Mouse (Mus musculus) MEL (cell line): ENCODE results near the gene Pnkp. TPM values are rescaled to one million over a fixed set of nuclear protein-coding genes. Genes with fewer than 3 reads are reported as not detected.

Experiments used
- DNase-seq: peaks from one replicate; pipeline ENCODE4 v3.0.0; 2011; ENCODE audit warnings: low read depth, low spot score
- H3K27ac ChIP-seq: 2 replicates; pipeline ENCODE4 v1.5.1; 2012; ENCODE audit warnings: low read depth, mild to moderate bottlenecking, control low read depth, low read length, moderate library complexity; ENCODE audit not compliant: control insufficient read depth
- H3K27me3 ChIP-seq, 2 experiments: fragments of 150-350 bp in 1 of 2; sonication (generic) in 1 of 2; 2 replicates each; pipeline ENCODE4 v1.6.1; 2012; ENCODE audit warnings: low read length in 2 of 2, mild to moderate bottlenecking in 2 of 2, improper control_type of control experiment in 1 of 2, moderate library complexity in 1 of 2; ENCODE audit not compliant: insufficient read depth in 2 of 2, control insufficient read depth in 1 of 2
- H3K36me3 ChIP-seq, 2 experiments: 2 replicates each; pipeline ENCODE4 v1.6.1; 2012 to 2014; ENCODE audit warnings: low read length in 2 of 2, improper control_type of control experiment in 1 of 2, inconsistent platforms in 1 of 2, mild to moderate bottlenecking in 1 of 2; ENCODE audit not compliant: insufficient read depth in 2 of 2, control insufficient read depth in 1 of 2
- H3K4me1 ChIP-seq, 2 experiments: fragments of 150-350 bp in 1 of 2; sonication (generic) in 1 of 2; 2 replicates each; pipeline ENCODE4 v1.6.1; 2012; ENCODE audit warnings: low read length in 2 of 2, improper control_type of control experiment in 1 of 2, mild to moderate bottlenecking in 1 of 2; ENCODE audit not compliant: insufficient read depth in 2 of 2, control insufficient read depth in 1 of 2
- H3K4me3 ChIP-seq, 2 experiments: fragments of 150-350 bp in 1 of 2; sonication (generic) in 1 of 2; 2 replicates each; pipeline ENCODE4 v1.5.1; 2012; ENCODE audit warnings: low read depth in 2 of 2, low read length in 2 of 2, mild to moderate bottlenecking in 2 of 2, moderate library complexity in 2 of 2, control low read depth in 1 of 2, improper control_type of control experiment in 1 of 2; ENCODE audit not compliant: control insufficient read depth in 1 of 2, insufficient read depth in 1 of 2
- H3K79me2 ChIP-seq: 2 replicates; pipeline ENCODE4 v1.6.1; 2012; ENCODE audit warnings: mild to moderate bottlenecking, low read length, moderate library complexity; ENCODE audit not compliant: control insufficient read depth, poor library complexity, insufficient read depth
- H3K9ac ChIP-seq: 2 replicates; pipeline ENCODE4 v1.6.1; 2012; ENCODE audit warnings: low read depth, mild to moderate bottlenecking, control low read depth, low read length, moderate library complexity; ENCODE audit not compliant: control insufficient read depth, poor library complexity, severe bottlenecking
- H3K9me3 ChIP-seq: fragments of 150-350 bp; sonication (generic); replicated peaks from 2 replicates; pipeline ENCODE4 v1.6.1; 2012; ENCODE audit warnings: mild to moderate bottlenecking, low read length, improper control_type of control experiment, moderate library complexity; ENCODE audit not compliant: insufficient read depth
- CHD1 ChIP-seq: IDR thresholded peaks from 2 replicates; pipeline ENCODE4 v1.6.1; 2012; ENCODE audit warnings: low read depth, mild to moderate bottlenecking, inconsistent platforms, low read length, improper control_type of control experiment
- CHD2 ChIP-seq: IDR thresholded peaks from 2 replicates; pipeline ENCODE4 v1.6.1; 2011; ENCODE audit warnings: low read length, improper control_type of control experiment
- E2F4 ChIP-seq: IDR thresholded peaks from 2 replicates; pipeline ENCODE4 v1.6.1; 2011; ENCODE audit warnings: low read depth, low read length, improper control_type of control experiment, borderline replicate concordance
- ELF1 ChIP-seq: IDR thresholded peaks from 2 replicates; pipeline ENCODE4 v1.6.1; 2014; ENCODE audit warnings: low read depth, mild to moderate bottlenecking, inconsistent platforms, low read length, improper control_type of control experiment, moderate library complexity
- EP300 ChIP-seq, 2 experiments: IDR thresholded peaks; 2 replicates each; pipeline ENCODE4 v1.6.1; 2011; ENCODE audit warnings: improper control_type of control experiment in 2 of 2, low read length in 2 of 2, low read depth in 1 of 2, mild to moderate bottlenecking in 1 of 2
- ETS1 ChIP-seq: IDR thresholded peaks from 2 replicates; pipeline ENCODE4 v1.6.1; 2012; ENCODE audit warnings: low read depth, mild to moderate bottlenecking, inconsistent platforms, low read length, improper control_type of control experiment, moderate library complexity
- MAFK ChIP-seq: IDR thresholded peaks from 2 replicates; pipeline ENCODE4 v1.6.1; 2011; ENCODE audit warnings: low read depth, mild to moderate bottlenecking, low read length, improper control_type of control experiment, borderline replicate concordance
- MAX ChIP-seq: IDR thresholded peaks from 2 replicates; pipeline ENCODE4 v1.6.1; 2011; ENCODE audit warnings: low read length, improper control_type of control experiment
- MAZ ChIP-seq: IDR thresholded peaks from 2 replicates; pipeline ENCODE4 v1.6.1; 2012; ENCODE audit warnings: low read depth, mild to moderate bottlenecking, inconsistent platforms, low read length, improper control_type of control experiment
- MEF2A ChIP-seq: IDR thresholded peaks from 2 replicates; pipeline ENCODE4 v1.6.1; 2014; ENCODE audit warnings: low read depth, mild to moderate bottlenecking, inconsistent platforms, low read length, improper control_type of control experiment; ENCODE audit not compliant: poor library complexity, insufficient replicate concordance, severe bottlenecking; ENCODE audit errors: extremely low read depth
- MXI1 ChIP-seq: IDR thresholded peaks from 2 replicates; pipeline ENCODE4 v1.6.1; 2011; ENCODE audit warnings: mild to moderate bottlenecking, low read depth, low read length, improper control_type of control experiment
- MYC ChIP-seq: IDR thresholded peaks from 2 replicates; pipeline ENCODE4 v1.6.1; 2011; ENCODE audit warnings: low read depth, mild to moderate bottlenecking, low read length, improper control_type of control experiment, moderate library complexity
- NELFE ChIP-seq: IDR thresholded peaks from 2 replicates; pipeline ENCODE4 v1.6.1; 2011; ENCODE audit warnings: low read depth, low read length, improper control_type of control experiment
- POLR2AphosphoS2 ChIP-seq: IDR thresholded peaks from 2 replicates; pipeline ENCODE4 v1.6.1; 2011; ENCODE audit warnings: low read length, improper control_type of control experiment
- SIN3A ChIP-seq: IDR thresholded peaks from 2 replicates; pipeline ENCODE4 v1.6.1; 2012; ENCODE audit warnings: low read length, improper control_type of control experiment, inconsistent platforms
- SMC3 ChIP-seq: IDR thresholded peaks from 2 replicates; pipeline ENCODE4 v1.6.1; 2011; ENCODE audit warnings: low read depth, low read length, improper control_type of control experiment
- TAL1 ChIP-seq: IDR thresholded peaks from 2 replicates; pipeline ENCODE4 v1.6.1; 2012; ENCODE audit warnings: mild to moderate bottlenecking, inconsistent platforms, low read length, moderate library complexity, mixed read lengths
- TBP ChIP-seq: IDR thresholded peaks from 2 replicates; pipeline ENCODE4 v1.8.0; 2011; ENCODE audit warnings: low read depth, low read length, improper control_type of control experiment
- TCF12 ChIP-seq: IDR thresholded peaks from 2 replicates; pipeline ENCODE4 v1.6.1; 2014; ENCODE audit warnings: low read depth, mild to moderate bottlenecking, inconsistent platforms, low read length, improper control_type of control experiment, moderate library complexity
- UBTF ChIP-seq: IDR thresholded peaks from 2 replicates; pipeline ENCODE4 v1.6.1; 2012; ENCODE audit warnings: low read depth, mild to moderate bottlenecking, inconsistent platforms, low read length, improper control_type of control experiment, moderate library complexity, borderline replicate concordance; ENCODE audit not compliant: insufficient read depth
- USF1 ChIP-seq: IDR thresholded peaks from 2 replicates; pipeline ENCODE4 v1.6.1; 2014; ENCODE audit warnings: low read depth, mild to moderate bottlenecking, inconsistent platforms, low read length, improper control_type of control experiment, moderate library complexity
- USF2 ChIP-seq, 2 experiments: IDR thresholded peaks; 2 replicates each; pipeline ENCODE4 v1.6.1; 2011 to 2012; ENCODE audit warnings: improper control_type of control experiment in 2 of 2, low read length in 2 of 2, borderline replicate concordance in 1 of 2, inconsistent platforms in 1 of 2, low read depth in 1 of 2, mild to moderate bottlenecking in 1 of 2; ENCODE audit not compliant: insufficient read depth in 1 of 2
- ZC3H11A ChIP-seq: IDR thresholded peaks from 2 replicates; pipeline ENCODE4 v1.6.1; 2012; ENCODE audit warnings: low read depth, mild to moderate bottlenecking, inconsistent platforms, low read length, improper control_type of control experiment
- ZKSCAN1 ChIP-seq: IDR thresholded peaks from 2 replicates; pipeline ENCODE4 v1.6.1; 2012; ENCODE audit warnings: low read depth, mild to moderate bottlenecking, inconsistent platforms, low read length, improper control_type of control experiment, moderate library complexity
- ZMIZ1 ChIP-seq: IDR thresholded peaks from 2 replicates; pipeline ENCODE4 v1.6.1; 2012; ENCODE audit warnings: low read depth, mild to moderate bottlenecking, inconsistent platforms, low read length, improper control_type of control experiment, moderate library complexity
- ZNF384 ChIP-seq: IDR thresholded peaks from 2 replicates; pipeline ENCODE4 v1.6.1; 2012; ENCODE audit warnings: low read depth, mild to moderate bottlenecking, inconsistent platforms, low read length, improper control_type of control experiment
- polyA plus RNA-seq, 2 experiments: library from polyadenylated mRNA; stranded (reverse) in 1 of 2; unstranded in 1 of 2; fragments of >175 nt in 1 of 2; fragments of >200 nt in 1 of 2; gene quantifications; 2 replicates each; pipeline versions ENCODE4 v1.2.1 to v1.2.4; 2012; ENCODE audit warnings: low replicate concordance in 2 of 2, low read depth in 1 of 2; ENCODE audit not compliant: insufficient read length in 2 of 2, insufficient read depth in 1 of 2, missing spikeins in 1 of 2
- total RNA-seq: library from RNA; depleted of rRNA; stranded (reverse); fragments of 300-350 nt; gene quantifications from 2 replicates; pipeline ENCODE4 v1.2.3, GENCODE M21; 2012

Pnkp gene
- total and polyA plus RNA-seq, 3 experiments, result 39.3 to 45.6 TPM; not detected in 1

- TF ChIP-seq ZC3H11A, result no peak
- peak; percentile 22; the same call in 1 of the 2 replicates for TF ChIP-seq TAL1
- no peak for TF ChIP-seq MEF2A
- TF ChIP-seq TBP, result no peak
- no peak for TF ChIP-seq USF2 (IDR thresholded peaks at IDR 0.05; ENCODE audit: borderline replicate concordance in 1 of 2, insufficient read depth in 1 of 2, low read depth in 1 of 2, low read length in 2 of 2)
- TF ChIP-seq MAX, result no peak
- no peak; the same call in 1 of the 2 replicates for TF ChIP-seq MAZ
- no peak for TF ChIP-seq MYC
- no peak; the same call in 1 of the 2 replicates for TF ChIP-seq USF1
- peak; percentile 17 to 22; a peak in 3 of 4 replicates for TF ChIP-seq EP300 (IDR thresholded peaks at IDR 0.05; ENCODE audit: low read depth in 1 of 2, low read length in 2 of 2)
- no peak for TF ChIP-seq MAFK
- peak; percentile 18; the same call in 1 of the 2 replicates for TF ChIP-seq POLR2AphosphoS2
- TF ChIP-seq TCF12, result peak; percentile 69; the same call in 1 of the 2 replicates
- peak; percentile 96 for TF ChIP-seq ZNF384
- TF ChIP-seq CHD2, result 0 out of 2 replicates have a peak, but pooled peaks have one; percentile 23
- no peak for TF ChIP-seq ELF1
- no peak for TF ChIP-seq CHD1
- no peak for TF ChIP-seq ETS1
- TF ChIP-seq SIN3A, result no peak; the same call in 1 of the 2 replicates
Measured at GRCm38 (mm10) chr7:44856265-44856916, 548 bp upstream of the Pnkp start (continued).

GRCm38 (mm10) chr7:44857905-44858304 is 966 bp downstream of the Pnkp start:
- peak overlapping the region; percentile 20 for H3K27ac ChIP-seq
- peaks cover 0 to 15% of the 10 kb centered on the region in 2 experiments; a peak in 3 of 4 replicates for H3K36me3 ChIP-seq
- H3K9ac ChIP-seq, result peak overlapping the region; percentile 80
- no peaks in the 10 kb centered on the region for H3K27me3 ChIP-seq
- H3K4me1 ChIP-seq, result peaks cover 5 to 20% of the 10 kb centered on the region in 2 experiments
- H3K4me3 ChIP-seq, result peak overlapping the region; percentile 83 to 84
- peaks cover 6% of the 10 kb centered on the region for H3K79me2 ChIP-seq
- peak; percentile 84 for DNase-seq
- no peak for TF ChIP-seq CHD1
- no peak for TF ChIP-seq ZMIZ1
- no peak for TF ChIP-seq ZNF384
- no peak for TF ChIP-seq MXI1
- TF ChIP-seq NELFE, result peak; percentile 57; the same call in 1 of the 2 replicates
- no peak for TF ChIP-seq ZKSCAN1
- TF ChIP-seq USF2 (IDR thresholded peaks at IDR 0.05; ENCODE audit: borderline replicate concordance in 1 of 2, insufficient read depth in 1 of 2, low read depth in 1 of 2, low read length in 2 of 2), result no peak
- TF ChIP-seq SIN3A, result 0 out of 2 replicates have a peak, but pooled peaks have one; percentile 22
- no peak for TF ChIP-seq E2F4
- TF ChIP-seq UBTF, result no peak
- TF ChIP-seq MYC, result no peak
- TF ChIP-seq TBP, result peak; percentile 72
- TF ChIP-seq SMC3, result no peak
- TF ChIP-seq, all 39 proteins: peak for 3
- no peaks in the 10 kb centered on the region for H3K9me3 ChIP-seq
